Mouse (Mus musculus): ENCODE data around the gene Epyc. TPM values are rescaled to one million over a fixed set of nuclear protein-coding genes. Genes with fewer than 3 reads are reported as not detected.
"Not testable (repeated sequence)": the region's sequence is repeated elsewhere in the genome, so short reads cannot be mapped to it uniquely, and the experiment has no call there.

Gene Epyc
- total RNA-seq, 2 experiments from 2014 or later = not detected

GRCm38 (mm10) chr10:97704562-97704961 is 60.7 kb downstream of the Epyc start:
- no peak for ATAC-seq (replicated peaks; ENCODE audit: low FRiP score, poor library complexity, severe bottlenecking)

- ATAC-seq (replicated peaks; ENCODE audit: low FRiP score, poor library complexity, severe bottlenecking) = no peak
Observed at GRCm38 (mm10) chr10:97712687-97713086, 68.8 kb downstream of the Epyc start.

- ATAC-seq (replicated peaks; ENCODE audit: low FRiP score, poor library complexity, severe bottlenecking) = no peak
Observed at GRCm38 (mm10) chr10:97714584-97714983, 70.7 kb downstream of the Epyc start.

DNA sequence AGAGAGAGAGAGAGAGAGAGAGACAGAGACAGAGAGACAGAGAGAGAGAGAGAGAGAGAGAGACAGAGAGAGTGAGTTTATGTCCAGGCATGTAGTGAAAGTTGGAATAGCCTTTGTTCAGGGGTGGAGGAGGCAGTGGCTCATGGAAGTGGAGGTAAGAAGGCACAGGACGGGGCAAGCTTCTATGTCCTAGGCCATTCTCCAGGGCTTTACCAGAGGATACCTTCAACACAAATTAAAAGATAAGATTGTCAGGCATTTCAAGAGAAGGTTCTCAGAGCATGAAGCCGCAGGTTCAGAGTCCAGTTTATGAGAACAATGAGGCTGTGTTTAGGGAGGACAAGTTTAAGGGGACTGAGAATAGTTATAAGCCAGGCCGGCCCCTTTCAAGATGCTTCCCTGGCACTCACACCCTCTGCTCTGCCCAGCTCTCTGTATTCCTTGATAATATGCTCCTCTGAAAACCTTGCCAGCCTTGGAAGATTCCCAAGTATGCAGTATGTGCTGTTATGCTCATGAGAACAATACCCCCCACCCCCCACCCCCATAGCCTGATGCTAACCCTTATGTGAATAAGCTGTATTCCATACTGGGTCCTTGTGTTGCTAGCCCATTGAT is 71.5 kb downstream of the Epyc start:
- ATAC-seq (replicated peaks; ENCODE audit: low FRiP score, poor library complexity, severe bottlenecking) = no peak

DNA sequence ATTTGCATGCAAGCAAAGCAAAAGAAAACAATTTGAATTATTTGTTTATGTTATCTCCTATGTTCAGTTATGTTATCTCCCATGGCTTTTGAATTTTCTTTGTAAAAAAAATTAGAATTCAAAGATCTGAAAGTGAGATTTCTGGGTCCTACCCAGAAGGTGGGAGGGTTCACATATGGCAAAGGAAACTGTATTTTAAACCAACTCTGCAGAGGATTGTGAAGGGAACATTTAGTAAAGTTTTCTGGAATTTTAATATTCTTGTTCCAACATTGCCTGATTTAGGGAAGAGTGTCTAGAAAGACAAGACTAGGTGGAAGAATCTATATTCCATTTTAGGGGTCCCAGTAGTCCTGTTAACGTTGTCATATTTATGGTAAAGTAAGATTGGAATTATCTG is 73.4 kb downstream of the Epyc start:
- ATAC-seq (replicated peaks; ENCODE audit: low FRiP score, poor library complexity, severe bottlenecking) = no peak

- no peak for ATAC-seq (replicated peaks; ENCODE audit: low FRiP score, poor library complexity, severe bottlenecking)
Observed at GRCm38 (mm10) chr10:97718021-97718420, 74.2 kb downstream of the Epyc start.

DNA sequence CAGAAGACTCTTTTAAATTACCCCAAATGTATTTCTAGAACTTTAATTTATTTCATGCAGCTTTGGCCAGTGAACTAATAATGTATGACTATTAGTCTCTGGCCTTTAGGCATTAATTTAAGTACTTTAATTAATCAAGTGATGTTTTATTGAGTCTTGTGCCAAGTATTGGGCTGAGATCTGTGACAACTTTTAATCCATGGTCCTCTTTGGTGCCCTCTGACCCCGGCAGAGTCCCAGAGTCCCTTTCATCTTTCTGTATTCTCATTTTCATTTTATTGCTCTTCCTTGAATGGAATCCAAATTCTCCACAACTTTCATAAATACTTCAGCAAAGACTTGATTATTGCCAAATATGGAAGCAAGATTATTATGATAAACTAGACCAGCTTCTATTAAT is 76.8 kb downstream of the Epyc start:
- no peak for ATAC-seq (replicated peaks; ENCODE audit: low FRiP score, poor library complexity, severe bottlenecking)

DNA sequence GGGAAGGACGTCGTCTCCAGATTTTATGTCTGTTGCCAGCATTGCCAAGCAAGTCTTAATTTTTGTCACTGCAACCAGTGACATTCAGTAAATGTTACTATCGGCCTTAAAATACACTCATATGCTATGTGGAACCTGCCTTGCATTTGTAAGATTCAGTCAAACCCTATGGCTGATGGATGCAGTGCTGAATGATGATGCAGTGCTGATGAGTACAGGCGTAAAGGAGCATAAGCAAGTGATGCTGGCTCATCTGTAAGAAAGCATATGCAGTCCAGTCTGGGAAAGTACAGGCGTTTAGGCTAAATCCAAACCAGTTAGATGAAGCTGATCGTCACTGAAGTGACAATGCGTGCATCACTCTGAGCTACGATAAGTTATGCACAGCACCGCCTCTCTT is 78.8 kb downstream of the Epyc start:
- no peak for ATAC-seq (replicated peaks; ENCODE audit: low FRiP score, poor library complexity, severe bottlenecking)

DNA sequence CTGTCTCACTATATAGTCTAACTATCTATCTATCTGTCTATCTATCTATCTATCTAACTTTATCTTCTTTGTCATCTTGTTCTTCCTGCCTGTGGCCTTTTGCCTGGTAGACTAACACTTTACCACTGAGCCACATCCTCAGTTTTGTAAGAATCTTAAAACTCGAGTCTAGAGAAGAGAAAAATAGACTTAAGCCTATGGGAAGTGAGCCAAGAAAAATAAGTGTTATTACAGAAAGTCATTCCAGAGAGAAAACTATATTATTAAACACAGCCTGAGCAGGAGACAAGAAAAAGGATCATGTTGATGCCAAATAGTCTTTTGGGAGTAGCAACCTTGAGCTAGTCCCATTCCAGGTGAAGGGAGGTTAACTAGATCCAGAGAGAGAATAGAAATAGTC is 82.1 kb downstream of the Epyc start:
- no peak for ATAC-seq (replicated peaks; ENCODE audit: low FRiP score, poor library complexity, severe bottlenecking)

GRCm38 (mm10) chr10:97726655-97727054 is 82.8 kb downstream of the Epyc start, which contains the start of gene C030005K15Rik:
C030005K15Rik (minus strand) TSS chr10:97726755.
- ATAC-seq (replicated peaks; ENCODE audit: low FRiP score, poor library complexity, severe bottlenecking) = not testable (repeated sequence)

Other genes starting within 250 kb of the Epyc start
- 1.4 and 5.9 TPM in 2 replicates for gene Dcn, start 164.5 kb upstream of the Epyc start, total RNA-seq (2015; ENCODE audit: low replicate concordance)
- 0.39 TPM in 1 of 2 replicates, not detected in the other for gene Dcn, start 164.5 kb upstream of the Epyc start, total RNA-seq (2017; ENCODE audit: low replicate concordance)
- gene Lum, start 78.9 kb upstream of the Epyc start, total RNA-seq (2015; ENCODE audit: low replicate concordance) = not detected in 2 replicates
- gene Lum, start 78.9 kb upstream of the Epyc start, total RNA-seq (2017; ENCODE audit: low replicate concordance) = 0.51 and 0.98 TPM in 2 replicates
- not detected in 2 replicates for gene Kera, start 37.2 kb upstream of the Epyc start, total RNA-seq (2015; ENCODE audit: low replicate concordance)
- not detected in 2 replicates for gene Kera, start 37.2 kb upstream of the Epyc start, total RNA-seq (2017; ENCODE audit: low replicate concordance)
- gene Ccer1, start 49.0 kb downstream of the Epyc start, total RNA-seq (2015; ENCODE audit: low replicate concordance) = not detected in 2 replicates
- gene Ccer1, start 49.0 kb downstream of the Epyc start, total RNA-seq (2017; ENCODE audit: low replicate concordance) = not detected in 2 replicates
- not detected in 2 replicates for gene C030005K15Rik, start 82.7 kb downstream of the Epyc start, total RNA-seq (2015; ENCODE audit: low replicate concordance)
- 0.39 TPM in 1 of 2 replicates, not detected in the other for gene C030005K15Rik, start 82.7 kb downstream of the Epyc start, total RNA-seq (2017; ENCODE audit: low replicate concordance)